Mouse (Mus musculus): ENCODE results near the gene Cdc42ep1.

DNA sequence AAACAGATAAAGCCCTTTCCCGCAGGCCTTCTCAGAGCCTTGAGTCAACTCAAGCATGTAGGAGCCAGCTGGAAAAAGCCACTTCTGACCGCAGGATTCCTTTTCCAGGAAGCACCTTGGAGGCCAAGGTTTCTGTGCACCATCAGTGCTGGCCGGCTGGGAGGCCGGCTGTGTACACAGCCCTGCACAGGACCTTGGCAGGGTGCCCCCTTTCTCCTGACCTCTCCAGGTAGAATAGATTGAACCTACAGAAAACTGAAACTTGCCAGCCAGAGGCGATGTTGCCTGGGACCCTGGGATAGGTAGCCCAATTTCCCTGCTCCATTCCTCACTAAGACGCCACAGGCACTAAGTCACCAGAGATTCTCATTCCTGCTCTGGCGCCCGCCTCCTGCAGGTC is 3.4 kb downstream of the Cdc42ep1 start:
- no peak for TF ChIP-seq TAL1 (IDR thresholded peaks at IDR 0.05; ENCODE audit: low read length)
- TF ChIP-seq POLR2AphosphoS2 (IDR thresholded peaks at IDR 0.05; ENCODE audit: low read length), result no peak
- TF ChIP-seq ZNF384 (IDR thresholded peaks at IDR 0.05; ENCODE audit: low read depth, low read length), result no peak
- no peak for TF ChIP-seq CHD2 (IDR thresholded peaks at IDR 0.05; ENCODE audit: low read length)
- no peak for TF ChIP-seq CTCF (IDR thresholded peaks at IDR 0.05 in 2 of 3, conservative IDR thresholded peaks at IDR 0.05 in 1 of 3; ENCODE audit: control insufficient read depth in 1 of 3, insufficient read depth in 1 of 3, low read depth in 2 of 3, low read length in 3 of 3, poor library complexity in 1 of 3, severe bottlenecking in 1 of 3)
- no peak for TF ChIP-seq ZKSCAN1 (IDR thresholded peaks at IDR 0.05; ENCODE audit: low read depth, low read length)
- no peak for TF ChIP-seq E2F4 (IDR thresholded peaks at IDR 0.05; ENCODE audit: borderline replicate concordance, low read depth, low read length)
- TF ChIP-seq ZC3H11A (IDR thresholded peaks at IDR 0.05; ENCODE audit: low read depth, low read length), result no peak
- no peak for TF ChIP-seq POLR2A (IDR thresholded peaks at IDR 0.05; ENCODE audit: control insufficient read depth in 1 of 2, insufficient read depth in 1 of 2, low read depth in 1 of 2, low read length in 2 of 2, poor library complexity in 1 of 2)
- TF ChIP-seq EP300 (IDR thresholded peaks at IDR 0.05; ENCODE audit: low read depth in 1 of 2, low read length in 2 of 2), result no peak
- TF ChIP-seq ZMIZ1 (IDR thresholded peaks at IDR 0.05; ENCODE audit: low read depth, low read length), result no peak

Data from MEL (cell line).